Mouse (Mus musculus) adrenal gland, adult 2 months (tissue): ENCODE measurements around the gene Chd9. TPM values are rescaled to one million over a fixed set of nuclear protein-coding genes. Genes with fewer than 3 reads are reported as not detected.
A peak's percentile ranks its signal among the peaks of the same experiment; 100 is the strongest.

Experiments used
- DNase-seq: peaks from one replicate; pipeline ENCODE4 v3.0.0; 2021
- long read RNA-seq: library from polyadenylated mRNA; stranded (forward); transcript quantifications from one replicate; pipeline ENCODE4 v2.0.0, GENCODE M21; 2021
- polyA plus RNA-seq: library from polyadenylated mRNA; depleted of rRNA; stranded (reverse); fragments of >200 nt; gene quantifications from 2 replicates; pipeline ENCODE4 v1.2.3, GENCODE M21; 2012; rRNA removed
- total RNA-seq, 2 experiments: library from RNA; stranded (reverse); gene quantifications; 2 replicates each; pipeline ENCODE4 v1.2.3; 2021

Gene Chd9
- total RNA-seq (10 to 100 TPM; 76.4 to 95.5 TPM), polyA plus RNA-seq (83.1 and 102 TPM in 2 replicates)
- long read RNA-seq, transcript Chd9-206 (3 exons, 759 nt), result major isoform, 8 of 29 reads
- long read RNA-seq, partial matches to known transcripts, result 1 of 29 reads
- long read RNA-seq, other reads (novel, unspliced or antisense), result 20 of 29 reads

DNA sequence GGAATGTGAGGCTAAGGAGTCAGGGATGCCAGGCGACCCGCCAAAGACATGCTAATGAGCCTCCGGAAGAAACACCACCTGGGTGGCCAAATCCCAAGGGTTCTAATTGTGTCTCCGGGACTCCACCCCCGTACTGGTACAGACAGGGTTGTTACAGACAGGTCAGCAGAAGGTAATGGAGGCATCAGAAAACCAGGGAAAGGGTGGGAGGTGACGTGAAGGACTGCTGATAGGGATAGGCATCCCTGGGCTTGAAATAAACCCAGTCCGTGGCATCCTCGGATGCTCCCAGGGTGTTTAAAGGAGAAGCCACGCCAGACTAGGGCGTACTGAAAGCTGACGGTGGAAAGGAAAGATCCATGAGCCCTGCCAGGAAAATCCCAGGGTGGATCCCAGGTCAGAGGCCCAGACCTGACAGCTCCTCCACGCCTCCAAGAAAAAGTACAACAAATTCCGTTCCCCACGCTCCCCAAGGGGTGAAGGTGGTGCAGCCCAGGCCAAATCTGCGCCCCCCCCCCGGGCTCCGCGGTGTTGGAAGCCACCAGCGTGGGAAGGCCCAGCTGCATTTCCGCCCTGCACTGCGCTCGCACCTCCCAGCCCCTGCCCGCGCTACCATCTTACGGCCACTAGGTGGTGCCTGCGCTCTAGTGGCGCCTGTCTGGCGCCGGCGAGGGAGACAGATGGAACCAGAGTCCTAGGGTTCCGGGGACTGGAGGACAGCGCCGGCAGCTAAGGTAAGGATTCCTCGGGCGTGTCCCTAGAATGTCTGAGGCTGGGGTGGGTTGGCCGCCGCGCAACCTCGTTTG is at the start of gene Chd9:
Gene Chd9 (plus strand): TSS at position 172 of the 806 bp plus-strand sequence.
- peak; percentile 97 for DNase-seq

- DNase-seq, result no peak
Observed at GRCm38 (mm10) chr8:90791616-90792015, 36.5 kb upstream of the Chd9 start.

- DNase-seq, result peak; percentile 64
Observed at GRCm38 (mm10) chr8:90793710-90794109, 34.4 kb upstream of the Chd9 start.

GRCm38 (mm10) chr8:90794990-90795861 is 32.9 kb upstream of the Chd9 start:
- DNase-seq, result peak; percentile 68

DNA sequence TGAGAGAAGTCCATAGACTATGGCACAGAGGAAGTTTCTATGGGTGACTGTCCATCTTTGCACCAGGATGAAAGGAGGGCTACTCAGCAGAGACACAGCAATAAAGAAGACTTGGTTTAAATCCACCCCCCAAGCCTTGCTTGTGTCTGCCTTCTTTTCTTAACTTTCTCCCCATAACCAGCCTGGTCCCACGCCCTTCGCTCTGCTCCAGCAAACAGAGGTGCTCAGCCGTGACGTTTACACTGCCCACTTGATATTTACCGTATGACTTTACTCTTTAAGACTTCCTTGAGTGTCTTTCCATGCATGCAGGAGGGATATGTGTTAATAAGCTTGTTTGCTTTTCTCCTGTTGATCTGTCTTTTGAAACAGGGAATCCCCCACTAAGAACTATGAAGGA is 28.7 kb upstream of the Chd9 start:
- no peak for DNase-seq

- no peak for DNase-seq
Observed at GRCm38 (mm10) chr8:90813602-90814320, 14.4 kb upstream of the Chd9 start.

GRCm38 (mm10) chr8:90816061-90816882 is 11.9 kb upstream of the Chd9 start:
- DNase-seq, result no peak

GRCm38 (mm10) chr8:90817293-90817692 is 10.9 kb upstream of the Chd9 start, which contains the start of gene Gm19935:
Gm19935 (minus strand) TSS chr8:90817393.
- DNase-seq, result no peak

DNA sequence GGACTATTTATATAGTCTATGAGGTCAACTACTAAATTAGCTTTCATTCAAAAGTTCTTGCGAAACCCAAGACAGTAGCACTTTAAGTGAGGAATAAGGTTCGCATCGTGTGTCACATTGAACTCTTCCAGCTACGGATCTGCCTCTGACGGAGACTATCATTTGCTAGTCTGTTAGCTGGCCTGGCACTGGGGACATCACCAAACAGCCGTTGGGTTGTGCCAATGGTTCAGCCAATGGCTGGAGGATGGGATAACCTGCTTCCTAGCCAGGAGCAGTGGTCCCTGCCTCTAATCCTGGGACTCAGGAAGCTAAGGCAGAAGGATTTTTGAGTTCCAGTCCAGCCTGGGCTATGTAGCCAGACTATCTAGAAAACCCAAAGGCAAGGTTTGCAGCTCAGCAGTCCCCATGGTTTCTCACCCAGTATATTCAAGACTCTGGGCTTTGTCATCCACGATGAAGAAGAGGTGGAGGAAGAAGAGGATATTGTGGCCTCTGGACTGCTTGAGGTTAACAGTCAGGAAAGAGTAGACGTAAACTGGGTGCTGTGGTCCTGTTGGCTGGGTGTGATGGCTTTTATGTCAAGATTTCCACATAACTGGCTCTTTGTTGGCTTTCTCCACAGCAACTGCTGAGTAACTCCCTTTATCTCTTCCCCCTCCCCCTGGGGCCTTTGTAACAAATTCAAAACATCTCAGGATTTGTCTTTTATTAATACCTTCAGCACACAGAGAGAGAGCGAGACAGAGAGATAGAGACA is 8.4 kb upstream of the Chd9 start:
- no peak for DNase-seq

DNA sequence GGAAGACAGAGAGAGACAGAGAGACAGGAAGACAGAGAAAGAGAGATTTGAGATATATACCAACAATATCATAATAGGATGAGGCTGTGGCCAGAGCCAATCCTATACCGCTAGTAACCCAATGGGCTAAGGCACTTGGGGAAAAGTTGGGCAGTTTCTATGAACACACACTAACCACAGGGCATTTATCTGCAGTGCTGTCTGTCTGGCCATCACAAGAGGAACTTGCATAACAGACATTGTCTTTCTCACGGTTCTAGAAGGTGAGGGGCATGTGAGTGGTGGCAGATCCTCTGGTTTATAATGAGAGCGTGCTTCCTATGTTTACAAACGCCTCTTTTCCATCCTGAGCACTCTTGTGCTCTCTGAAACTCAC is 7.8 kb upstream of the Chd9 start:
- DNase-seq, result no peak

DNA sequence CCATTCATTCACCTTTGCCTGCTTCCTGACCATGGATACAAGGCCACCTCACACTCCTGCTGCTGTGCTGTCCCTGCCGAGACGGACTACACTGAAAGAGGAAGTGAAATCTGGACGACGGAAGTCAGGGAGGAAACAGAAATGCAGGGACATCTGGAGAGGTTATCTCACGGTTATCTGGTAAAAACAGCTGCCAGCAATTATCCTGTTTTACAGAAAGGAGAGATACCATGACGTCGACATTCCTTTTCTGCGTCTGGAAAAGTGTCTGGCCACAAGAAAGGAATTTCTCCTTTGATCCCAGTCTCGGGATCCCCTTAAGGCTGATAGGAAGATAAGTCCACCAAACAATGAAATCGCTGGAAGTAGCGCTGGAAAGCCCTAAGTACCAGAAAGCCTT is 5.7 kb upstream of the Chd9 start:
- peak; percentile 31 for DNase-seq

DNA sequence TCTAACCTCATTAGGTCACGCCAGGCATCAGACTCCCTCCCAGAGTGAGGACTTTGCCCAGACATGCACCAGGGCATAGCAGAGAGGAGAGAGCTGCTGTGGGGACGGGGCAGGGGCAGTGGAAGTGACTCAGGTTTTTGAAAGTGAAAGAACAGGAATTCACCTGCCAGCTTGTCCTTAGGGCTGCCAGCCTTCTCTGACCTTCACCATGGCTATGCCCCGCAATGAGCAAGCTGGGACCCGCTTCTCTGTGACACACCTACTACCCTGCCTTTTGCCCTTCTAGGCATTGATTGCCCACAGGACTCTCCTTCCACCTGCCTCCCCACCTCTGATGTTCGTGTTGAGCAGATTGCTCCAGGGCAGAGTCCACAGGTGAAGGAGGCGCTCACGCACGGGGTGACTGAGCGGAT is 2.7 kb upstream of the Chd9 start:
- DNase-seq, result no peak

GRCm38 (mm10) chr8:90828987-90829740 is 1.0 kb downstream of the Chd9 start:
- peak; percentile 30 for DNase-seq

GRCm38 (mm10) chr8:90829825-90830224 is 1.7 kb downstream of the Chd9 start:
- no peak for DNase-seq

DNA sequence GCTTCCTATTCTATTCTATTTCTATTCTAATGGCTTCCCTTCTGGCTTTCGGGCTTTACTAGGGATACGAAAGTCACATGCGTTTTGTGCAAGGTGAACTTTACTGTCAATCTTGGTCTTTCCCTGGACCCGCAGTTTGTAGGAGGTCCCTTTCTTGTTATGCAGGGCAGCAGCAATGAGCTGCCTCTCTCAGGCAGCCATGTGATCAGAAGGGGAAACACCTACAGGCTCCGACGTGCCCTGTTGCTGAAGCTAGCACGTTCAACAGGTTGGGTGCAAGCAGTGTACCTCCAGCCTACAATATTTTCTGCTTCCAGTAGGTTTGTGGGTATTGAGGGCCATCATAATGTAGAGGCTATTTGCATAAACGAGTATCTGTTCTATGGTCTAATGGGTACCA is 2.8 kb downstream of the Chd9 start:
- DNase-seq, result no peak

DNA sequence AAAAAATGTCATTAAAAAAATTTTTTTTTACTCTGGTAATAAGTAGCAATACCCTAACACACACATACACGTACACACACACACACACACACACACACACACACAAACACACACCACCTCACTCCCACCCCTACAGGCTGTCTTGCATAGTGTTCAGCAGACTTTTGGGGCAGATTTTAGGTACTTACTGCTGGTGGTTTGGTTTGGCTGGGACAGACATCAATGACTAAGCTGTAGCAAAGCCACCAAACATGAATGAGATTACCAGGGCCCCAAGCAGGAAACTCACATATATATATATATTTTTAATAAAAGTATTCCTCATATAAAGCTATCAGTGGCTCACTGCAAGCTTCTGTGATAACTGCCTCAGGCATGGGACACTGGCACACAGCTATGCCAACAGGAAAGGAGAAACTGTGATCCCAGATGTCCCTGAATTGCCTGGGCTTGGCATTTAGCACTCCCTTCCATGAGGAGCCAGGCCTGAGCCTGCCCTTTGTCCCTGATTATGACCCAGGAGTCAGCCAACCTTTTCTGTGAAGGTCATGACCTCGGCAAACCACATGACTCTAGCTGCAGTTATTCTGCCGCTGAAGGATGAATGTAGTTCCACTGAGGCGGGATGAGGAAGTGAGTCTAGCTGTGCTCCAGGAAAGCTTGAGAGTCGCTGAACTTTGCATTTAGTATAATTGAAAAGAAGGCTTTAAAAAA is 4.6 kb downstream of the Chd9 start:
- peak; percentile 79 for DNase-seq

DNA sequence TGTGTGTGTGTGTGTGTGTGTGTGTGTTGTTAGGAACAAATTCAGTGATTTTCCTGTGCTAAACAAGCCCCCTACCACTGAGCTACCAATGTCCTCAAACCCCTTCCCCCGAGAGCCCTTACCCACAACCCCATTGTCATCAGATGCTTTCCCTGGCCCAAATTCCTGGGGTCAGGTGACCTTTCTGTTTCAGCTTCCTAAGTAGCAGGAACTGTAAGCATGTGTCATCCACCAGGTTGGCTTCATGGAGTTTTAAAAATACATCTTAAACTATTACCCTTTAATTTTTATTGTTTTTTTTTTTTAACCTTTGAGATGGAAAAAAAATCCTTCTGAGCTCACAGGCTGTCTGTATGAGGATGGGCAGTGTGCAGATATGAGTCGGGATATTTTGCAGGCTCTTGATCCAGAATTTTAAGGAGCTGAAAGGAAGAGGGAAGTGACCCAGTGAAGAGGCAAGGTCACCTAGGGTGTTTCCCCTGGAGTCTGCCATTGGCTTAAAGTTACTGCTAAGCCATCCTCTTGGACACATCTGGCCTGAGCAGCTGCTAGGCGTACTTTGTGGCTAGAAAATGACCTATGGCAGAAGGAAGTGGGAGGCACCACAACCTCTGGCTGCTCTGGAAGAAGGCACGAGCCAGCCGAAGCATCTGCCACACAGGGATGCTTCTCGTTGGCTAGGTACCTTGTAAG is 5.6 kb downstream of the Chd9 start:
- no peak for DNase-seq

DNA sequence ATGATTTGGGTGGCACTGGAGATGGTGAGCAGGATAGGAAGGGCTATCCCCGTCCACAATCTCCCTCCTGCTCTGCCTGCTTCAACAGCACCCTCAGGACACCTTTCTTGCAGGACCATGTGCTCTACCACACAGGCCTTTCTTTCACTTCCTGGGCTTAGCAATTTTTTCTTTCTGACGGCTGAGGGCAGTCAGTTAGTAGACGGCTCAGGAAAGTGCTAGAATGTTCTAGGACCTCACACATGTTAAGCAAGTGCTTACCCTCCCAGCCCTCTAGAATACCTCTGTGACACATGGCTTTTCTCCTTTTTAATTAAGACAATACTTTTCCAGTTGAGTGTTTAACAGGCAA is 6.1 kb downstream of the Chd9 start:
- DNase-seq, result no peak
